Mouse (Mus musculus) adrenal gland, postnatal 4 days (tissue): ENCODE results near the gene Cyp27b1. TPM values are rescaled to one million over a fixed set of nuclear protein-coding genes. Genes with fewer than 3 reads are reported as not detected.
"Not testable (repeated sequence)": the region's sequence is repeated elsewhere in the genome, so short reads cannot be mapped to it uniquely, and the experiment has no call there.

Experiments used
- DNase-seq, 2 experiments: peaks; one replicate each; pipeline ENCODE4 v3.0.0; 2021 to 2022; ENCODE audit warnings: low spot score in 2 of 2, mixed read lengths in 2 of 2
- total RNA-seq, 2 experiments: library from RNA; stranded (reverse); gene quantifications; 2 replicates each; pipeline ENCODE4 v1.2.3; 2021

Cyp27b1 gene
- total RNA-seq, 2 experiments from 2014 or later: 1.1 to 1.2 TPM

DNA sequence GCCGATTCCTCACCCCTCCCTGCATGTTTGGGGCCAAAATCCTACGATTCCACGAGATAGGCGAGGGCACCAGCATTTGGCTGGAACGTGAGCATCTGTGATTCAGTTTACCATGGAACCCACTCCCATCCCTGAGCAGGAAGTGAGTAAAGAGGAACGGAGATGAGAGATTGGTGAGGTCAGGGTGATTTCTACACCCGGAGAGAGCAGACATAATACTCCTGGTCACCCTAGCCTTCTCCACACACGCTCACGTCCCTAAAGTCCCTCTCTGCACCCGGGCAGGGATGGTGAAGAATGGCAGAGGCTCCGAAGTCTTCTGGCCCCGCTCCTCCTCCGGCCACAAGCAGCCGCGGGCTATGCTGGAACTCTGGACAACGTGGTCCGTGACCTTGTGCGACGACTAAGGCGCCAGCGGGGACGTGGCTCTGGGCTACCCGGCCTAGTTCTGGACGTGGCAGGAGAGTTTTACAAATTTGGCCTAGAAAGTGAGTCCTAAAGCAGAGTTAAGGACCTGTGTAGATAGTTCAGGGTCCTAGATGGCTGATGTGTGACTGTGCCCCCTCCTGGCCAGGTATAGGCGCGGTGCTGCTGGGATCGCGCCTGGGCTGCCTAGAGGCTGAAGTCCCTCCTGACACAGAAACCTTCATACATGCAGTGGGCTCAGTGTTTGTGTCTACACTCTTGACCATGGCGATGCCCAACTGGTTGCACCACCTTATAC, 1.5 kb downstream of the Cyp27b1 start:
- no peak for DNase-seq

GRCm38 (mm10) chr10:127050119-127050474, 2.0 kb downstream of the Cyp27b1 start:
- no peak for DNase-seq

- no peak for DNase-seq
Observed at GRCm38 (mm10) chr10:127054646-127055045, 6.6 kb downstream of the Cyp27b1 start.

- DNase-seq: no peak
Observed at GRCm38 (mm10) chr10:127055406-127055805, 7.4 kb downstream of the Cyp27b1 start.

GRCm38 (mm10) chr10:127056490-127056889, 8.4 kb downstream of the Cyp27b1 start:
- DNase-seq: no peak

- DNase-seq: peak in 1 of 2 experiments; percentile 53
Observed at GRCm38 (mm10) chr10:127058161-127058560, 10.1 kb downstream of the Cyp27b1 start.

GRCm38 (mm10) chr10:127058708-127059107, 10.7 kb downstream of the Cyp27b1 start:
- no peak for DNase-seq

DNA sequence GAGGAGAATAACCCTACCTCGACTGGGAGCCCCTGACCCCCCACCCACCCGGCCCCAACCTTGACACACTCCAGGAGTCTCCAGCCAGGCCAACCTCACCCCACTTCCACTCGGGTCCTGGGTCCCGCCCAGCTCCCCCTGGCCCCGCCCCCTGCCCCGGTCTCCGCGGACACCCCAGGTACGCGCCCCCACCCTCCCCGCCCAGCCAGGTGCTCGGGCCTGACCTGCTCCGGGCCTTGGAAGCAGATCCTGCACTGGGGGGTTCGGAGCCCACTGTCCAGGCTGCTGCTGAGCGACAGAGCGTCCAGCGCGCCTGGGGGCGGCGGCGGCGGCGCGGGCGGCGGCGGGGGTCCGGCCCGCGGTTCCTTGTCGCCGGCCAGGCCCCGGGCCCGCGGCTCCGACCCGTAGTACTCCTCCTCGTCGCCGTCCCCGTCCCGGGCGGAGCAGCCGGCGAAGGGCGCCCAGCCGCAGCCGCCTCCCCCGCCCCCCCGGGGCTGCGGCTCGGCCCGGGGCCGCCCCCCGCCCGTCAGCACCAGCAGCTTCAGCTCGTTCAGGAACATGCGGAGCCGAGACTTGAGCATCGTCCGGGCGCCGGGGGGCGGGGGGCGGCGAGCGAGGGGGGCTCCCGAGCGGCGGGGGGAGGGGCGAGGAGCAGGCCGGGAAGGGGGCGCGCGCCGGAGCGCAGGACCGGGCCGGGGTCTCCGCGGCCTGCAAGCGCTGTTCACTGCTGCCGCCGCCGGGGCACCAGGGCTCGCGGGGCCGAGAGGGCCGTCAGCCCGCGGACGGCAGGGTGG, 11.3 kb downstream of the Cyp27b1 start:
- DNase-seq: no peak

GRCm38 (mm10) chr10:127059968-127060916, 12.2 kb downstream of the Cyp27b1 start, which contains the start of gene March9:
March9 (minus strand) TSS chr10:127060184.
- no peak for DNase-seq

GRCm38 (mm10) chr10:127061085-127061484, 13.0 kb downstream of the Cyp27b1 start:
- no peak for DNase-seq

DNA sequence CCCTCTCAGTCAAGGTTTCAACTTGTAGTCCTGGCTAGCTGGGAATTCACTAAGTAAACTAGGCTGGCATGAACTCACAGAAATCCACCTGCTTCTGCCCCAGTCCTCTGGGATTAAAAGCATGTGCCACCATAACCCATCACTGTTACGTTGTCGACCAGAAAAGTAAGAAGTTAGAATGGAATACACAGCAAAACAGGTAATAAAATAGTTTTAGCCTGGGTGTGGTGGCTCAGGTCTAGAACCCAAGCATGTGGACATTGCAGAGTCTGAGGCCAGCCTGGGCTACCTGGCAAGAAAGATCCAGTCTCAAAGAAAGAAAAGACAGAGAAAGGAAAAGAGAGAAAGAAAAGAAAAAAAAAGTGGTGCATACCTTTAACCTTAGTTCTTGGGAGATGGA, 13.5 kb downstream of the Cyp27b1 start:
- no peak for DNase-seq

- DNase-seq: not testable (repeated sequence)
Observed at GRCm38 (mm10) chr10:127062101-127062500, 14.1 kb downstream of the Cyp27b1 start.

DNA sequence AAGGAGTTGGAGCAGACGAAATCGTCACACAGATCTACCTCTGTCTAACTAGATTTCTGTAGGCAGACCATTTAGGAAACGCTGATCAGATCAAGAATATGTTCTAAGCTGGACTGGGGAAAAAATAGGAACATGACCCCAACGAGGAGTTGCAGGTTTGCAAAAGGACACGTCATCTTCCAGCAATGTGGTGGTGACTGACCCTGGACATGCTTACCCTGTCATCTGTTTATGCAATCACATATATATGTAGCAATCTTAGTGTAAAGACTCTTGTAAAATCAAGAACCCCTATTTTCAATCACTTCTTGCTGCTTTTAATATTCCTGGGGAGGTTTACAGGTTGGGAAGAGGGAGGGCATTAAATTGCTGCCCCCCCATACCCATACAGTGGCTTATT, 14.5 kb downstream of the Cyp27b1 start:
- DNase-seq: no peak

- peak; percentile 98 for DNase-seq
Observed at GRCm38 (mm10) chr10:127063239-127063872, 15.3 kb downstream of the Cyp27b1 start, which contains the start of gene Cdk4. Cdk4 (plus strand) TSS chr10:127063534.

DNA sequence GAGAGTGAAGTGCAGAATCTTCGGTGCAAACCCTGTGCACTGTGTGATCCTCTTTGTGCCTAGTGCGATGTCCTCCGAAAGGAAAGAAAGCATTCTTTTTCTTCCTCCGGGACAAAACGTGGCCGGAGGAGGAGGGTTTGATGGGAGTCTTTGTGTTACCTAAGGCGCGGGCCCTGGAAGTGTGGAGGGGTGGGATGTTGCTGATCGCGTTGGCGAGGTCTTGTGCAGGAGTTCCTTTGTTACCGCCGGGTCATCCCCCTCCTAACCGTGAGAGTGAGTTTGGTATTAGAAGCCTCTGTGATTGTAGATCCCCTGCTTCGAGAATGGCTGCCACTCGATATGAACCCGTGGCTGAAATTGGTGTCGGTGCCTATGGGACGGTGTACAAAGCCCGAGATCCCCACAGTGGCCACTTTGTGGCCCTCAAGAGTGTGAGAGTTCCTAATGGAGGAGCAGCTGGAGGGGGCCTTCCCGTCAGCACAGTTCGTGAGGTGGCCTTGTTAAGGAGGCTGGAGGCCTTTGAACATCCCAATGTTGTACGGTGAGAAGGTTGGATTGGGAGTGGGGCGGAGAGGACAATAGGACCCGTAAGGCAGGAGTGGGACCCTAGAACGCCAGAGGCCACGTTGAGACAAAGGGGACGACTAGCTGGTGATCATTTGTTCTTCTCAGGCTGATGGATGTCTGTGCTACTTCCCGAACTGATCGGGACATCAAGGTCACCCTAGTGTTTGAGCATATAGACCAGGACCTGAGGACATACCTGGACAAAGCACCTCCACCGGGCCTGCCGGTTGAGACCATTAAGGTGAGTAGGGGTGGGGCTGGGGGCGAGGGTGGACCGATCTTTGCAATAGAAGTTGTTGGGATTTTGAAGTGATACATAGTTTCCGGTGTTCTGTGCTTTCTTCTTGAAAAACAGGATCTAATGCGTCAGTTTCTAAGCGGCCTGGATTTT, 16.1 kb downstream of the Cyp27b1 start:
- DNase-seq: no peak

DNA sequence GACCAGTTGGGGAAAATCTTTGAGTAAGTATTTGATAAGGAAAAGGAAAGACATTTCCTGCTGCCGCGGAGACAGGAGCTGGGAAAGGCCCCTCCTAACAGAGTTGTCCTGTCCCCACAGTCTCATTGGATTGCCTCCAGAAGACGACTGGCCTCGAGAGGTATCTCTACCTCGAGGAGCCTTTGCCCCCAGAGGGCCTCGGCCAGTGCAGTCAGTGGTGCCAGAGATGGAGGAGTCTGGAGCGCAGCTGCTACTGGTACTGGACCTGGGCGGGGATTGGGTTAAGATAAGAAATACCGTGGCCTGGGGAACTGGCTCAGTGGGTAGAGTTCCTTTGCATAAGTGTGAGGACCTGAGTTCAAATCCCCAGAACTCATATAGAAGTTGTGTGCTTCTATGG, 17.9 kb downstream of the Cyp27b1 start:
- no peak for DNase-seq

DNA sequence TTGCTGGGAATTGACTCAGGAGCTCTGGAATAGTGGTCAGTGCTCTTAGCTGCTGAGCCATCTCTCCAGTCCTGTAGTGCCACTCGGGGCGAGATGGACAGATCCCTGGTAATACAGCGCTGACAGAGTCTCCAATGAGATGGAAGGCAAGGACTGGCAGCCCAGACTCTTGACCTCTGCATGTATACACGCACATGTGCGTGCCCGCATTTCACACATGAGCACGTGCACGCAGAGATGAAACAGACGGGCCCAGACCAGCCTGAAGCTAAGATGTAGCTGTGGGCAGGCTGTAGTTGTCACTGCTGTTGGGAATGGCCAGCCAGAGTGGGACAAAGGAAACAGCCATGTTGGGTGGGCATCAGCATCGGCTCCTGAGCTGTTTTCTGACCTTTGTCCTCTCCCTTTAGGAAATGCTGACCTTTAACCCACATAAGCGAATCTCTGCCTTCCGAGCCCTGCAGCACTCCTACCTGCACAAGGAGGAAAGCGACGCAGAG, 18.5 kb downstream of the Cyp27b1 start:
- DNase-seq: no peak

- DNase-seq: no peak
Observed at GRCm38 (mm10) chr10:127068360-127069038, 20.4 kb downstream of the Cyp27b1 start.
